Mouse (Mus musculus) urinary bladder, adult 2 months (tissue): ENCODE measurements around the gene P2ry13. TPM values are rescaled to one million over a fixed set of nuclear protein-coding genes. Genes with fewer than 3 reads are reported as not detected.

Experiments used
- DNase-seq: peaks from one replicate; pipeline ENCODE4 v3.0.0; 2022; ENCODE audit warnings: low spot score
- polyA plus RNA-seq: library from polyadenylated mRNA; depleted of rRNA; stranded (reverse); fragments of >200 nt; gene quantifications from 2 replicates; pipeline ENCODE4 v1.2.3, GENCODE M21; 2012; rRNA removed

Gene P2ry13
- polyA plus RNA-seq = 3.3 and 4.3 TPM in 2 replicates

DNA sequence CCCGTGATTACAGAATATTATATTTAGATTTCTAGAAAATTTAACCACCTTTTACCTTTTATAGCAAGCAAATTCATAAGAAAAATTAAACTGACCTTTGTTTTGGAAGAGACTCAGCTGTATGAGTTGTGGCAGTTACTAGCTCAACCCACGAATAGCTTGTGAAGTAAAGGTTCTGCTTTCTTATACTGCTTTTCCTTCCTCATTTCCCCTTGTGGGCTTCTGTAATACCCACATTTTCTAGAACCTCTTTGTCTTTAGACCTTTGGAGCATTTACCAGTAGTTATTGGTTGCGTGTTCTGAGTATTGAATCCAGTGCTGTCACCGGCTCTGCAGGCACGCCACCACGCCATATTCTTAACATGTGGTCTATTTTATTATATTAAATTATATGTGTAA, at the start of gene P2ry13:
Gene P2ry13, minus strand, starts transcription at position 156 of the 400 bp plus-strand sequence.
- DNase-seq = no peak

GRCm38 (mm10) chr3:59257740-59258664, 47.3 kb upstream of the P2ry13 start:
- no peak for DNase-seq

- no peak for DNase-seq
Observed at GRCm38 (mm10) chr3:59250454-59250853, 39.8 kb upstream of the P2ry13 start.

DNA sequence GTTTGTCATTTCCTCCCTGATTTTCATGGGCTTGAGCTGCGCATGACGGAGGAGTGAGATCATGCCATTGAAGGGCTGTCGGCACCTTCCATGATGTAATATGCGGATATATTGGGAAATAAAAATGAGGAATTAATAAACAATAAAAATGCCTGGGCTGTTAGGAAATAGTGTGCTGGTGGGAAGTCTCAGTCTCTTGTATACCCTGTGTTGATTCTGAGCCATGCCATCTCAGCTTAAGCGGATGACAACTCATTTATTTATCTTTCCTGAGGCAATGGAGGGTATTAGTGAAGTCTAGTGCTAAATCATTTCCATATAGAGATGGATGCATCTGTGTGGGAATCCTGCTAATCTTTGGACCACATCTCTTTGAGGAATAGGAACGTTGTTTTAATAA, 37.3 kb upstream of the P2ry13 start:
- no peak for DNase-seq

- no peak for DNase-seq
Observed at GRCm38 (mm10) chr3:59243384-59243783, 32.7 kb upstream of the P2ry13 start.

- DNase-seq = no peak
Observed at GRCm38 (mm10) chr3:59234878-59235277, 24.2 kb upstream of the P2ry13 start.

- no peak for DNase-seq
Observed at GRCm38 (mm10) chr3:59230912-59231311, 20.2 kb upstream of the P2ry13 start.

- DNase-seq = no peak
Observed at GRCm38 (mm10) chr3:59228730-59229551, 18.3 kb upstream of the P2ry13 start.

DNA sequence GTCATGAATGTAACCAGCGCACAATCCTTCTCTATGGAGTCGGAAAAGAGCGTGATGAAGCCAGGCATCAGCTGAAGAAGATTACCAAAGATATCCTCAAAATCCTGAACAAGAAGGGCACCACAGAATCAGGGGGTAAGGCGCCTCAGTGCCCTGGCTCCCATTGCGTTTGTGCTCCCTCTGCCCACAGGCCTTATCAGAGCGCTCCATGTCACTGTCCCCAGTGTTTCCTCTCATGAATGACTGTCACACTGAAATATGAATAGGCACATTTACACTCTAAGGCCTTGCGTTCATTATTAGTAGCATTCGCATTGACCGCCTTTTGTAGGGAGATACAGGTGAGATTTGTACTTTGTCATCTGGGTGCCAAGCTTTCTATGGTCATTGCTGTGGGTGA, 17.0 kb upstream of the P2ry13 start:
- no peak for DNase-seq

DNA sequence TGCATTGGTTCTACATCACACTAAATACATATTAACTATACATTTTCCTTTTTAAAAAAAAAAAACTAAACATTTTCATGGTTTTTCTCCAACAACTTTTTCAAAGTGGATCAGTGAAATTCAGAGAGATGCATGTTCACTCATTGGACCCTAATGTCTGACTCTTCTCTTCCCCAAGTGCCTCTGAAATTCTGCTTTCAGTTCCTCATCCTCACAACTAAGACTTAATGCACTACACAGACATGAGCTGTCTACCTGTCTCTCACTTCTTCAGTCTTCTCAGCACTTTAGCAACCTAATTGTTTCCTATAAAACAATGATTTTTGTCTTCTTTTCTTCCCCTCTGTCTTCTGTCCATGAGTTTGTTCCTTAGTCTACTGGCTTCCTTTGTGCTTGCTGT, 14.7 kb upstream of the P2ry13 start:
- DNase-seq = no peak

GRCm38 (mm10) chr3:59222303-59222702, 11.6 kb upstream of the P2ry13 start:
- no peak for DNase-seq

DNA sequence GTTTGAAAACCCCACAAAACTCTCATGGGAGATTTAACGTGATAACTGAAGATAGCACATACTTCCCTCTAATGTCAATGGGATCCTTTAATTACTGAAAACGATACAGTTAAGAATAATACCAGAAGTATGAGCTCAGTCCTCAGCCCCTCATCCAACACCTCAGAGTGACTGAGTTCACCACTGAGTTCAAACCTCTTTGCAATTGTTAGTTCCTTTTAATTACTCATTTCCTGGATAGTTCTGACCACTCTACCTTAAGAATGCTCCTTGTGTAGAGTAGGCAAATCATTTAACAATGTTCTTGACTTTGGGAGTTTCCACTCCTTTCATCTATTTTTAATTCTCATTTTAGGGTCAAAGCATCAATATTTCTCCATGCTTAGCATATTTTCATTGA, 8.6 kb upstream of the P2ry13 start:
- DNase-seq = no peak

- no peak for DNase-seq
Observed at GRCm38 (mm10) chr3:59217211-59217610, 6.5 kb upstream of the P2ry13 start.

DNA sequence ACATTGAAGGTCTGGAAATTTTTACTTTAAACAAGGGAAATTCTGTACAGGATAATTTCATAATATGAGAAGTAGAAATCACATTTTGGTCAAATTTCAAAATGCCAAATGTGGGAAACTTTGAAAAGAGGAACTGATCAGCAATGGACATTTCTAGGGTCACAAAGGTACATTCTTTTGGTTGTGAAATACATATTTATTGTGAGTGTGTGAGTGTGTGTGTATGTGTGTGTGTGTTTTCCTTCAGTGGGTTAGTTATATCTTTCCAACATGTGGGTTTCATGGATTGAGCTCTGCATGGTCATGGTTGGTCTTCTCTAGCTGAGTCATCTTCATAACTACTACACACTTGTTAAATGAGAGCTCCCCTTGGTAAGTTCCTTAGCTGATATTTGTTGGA, 1.7 kb upstream of the P2ry13 start:
- no peak for DNase-seq

- no peak for DNase-seq
Observed at GRCm38 (mm10) chr3:59211784-59212183, 1.1 kb upstream of the P2ry13 start.

DNA sequence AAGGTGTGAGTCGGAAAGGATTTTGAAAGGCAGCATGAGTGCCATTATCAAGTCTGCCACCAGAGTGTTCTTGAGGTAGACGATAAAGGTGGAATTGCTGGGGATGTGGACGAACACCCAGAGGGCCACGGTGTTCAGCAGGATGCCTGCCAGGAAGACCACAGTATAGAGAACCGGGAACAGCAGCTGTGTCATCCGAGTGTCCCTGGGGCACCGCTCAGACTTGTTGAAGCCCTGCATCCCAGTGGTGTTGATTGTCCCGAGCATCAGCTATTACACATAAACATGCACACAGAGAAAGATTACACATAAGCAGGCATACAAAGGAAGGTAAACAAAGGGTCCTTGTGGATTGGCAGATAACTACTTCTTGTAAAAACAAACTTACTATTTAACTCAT, 593 bp downstream of the P2ry13 start:
- DNase-seq = no peak

- no peak for DNase-seq
Observed at GRCm38 (mm10) chr3:59208650-59209548, 1.8 kb downstream of the P2ry13 start.

DNA sequence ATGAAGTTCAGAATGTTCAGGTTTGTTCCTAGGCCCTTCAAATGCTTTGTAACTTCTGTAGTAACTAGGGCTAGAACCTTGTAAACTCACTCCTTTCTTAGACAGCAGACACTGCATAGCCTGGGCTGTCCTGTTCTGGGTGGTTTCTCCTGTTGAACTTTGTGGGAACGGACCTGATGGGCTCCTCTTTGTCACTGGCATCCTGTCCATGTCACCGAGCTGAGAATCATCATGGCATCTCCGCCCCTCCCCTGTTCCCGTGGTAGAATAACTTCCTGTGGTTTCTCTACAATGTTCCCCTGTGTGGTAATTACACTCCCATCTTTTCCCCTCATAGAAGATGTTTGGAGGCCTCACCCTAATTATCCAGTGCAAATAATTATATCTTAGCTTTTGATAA, 4.7 kb downstream of the P2ry13 start:
- no peak for DNase-seq

GRCm38 (mm10) chr3:59204719-59205503, 5.8 kb downstream of the P2ry13 start:
- DNase-seq = no peak

- DNase-seq = no peak
Observed at GRCm38 (mm10) chr3:59203802-59204520, 6.7 kb downstream of the P2ry13 start.
